Mouse (Mus musculus) forebrain, embryonic 11.5 days (tissue): ENCODE data around the gene Gm20683. TPM values are rescaled to one million over a fixed set of nuclear protein-coding genes. Genes with fewer than 3 reads are reported as not detected.

Experiments used
- ATAC-seq: fragments of 200-750 bp; cut with Nextera tagmentation; replicated peaks from 2 replicates; pipeline ENCODE4 v1.8.0; 2017; ENCODE audit warnings: moderate TSS enrichment; ENCODE audit not compliant: low FRiP score
- DNase-seq: peaks from one replicate; pipeline ENCODE4 v3.0.0-alpha.2; 2017; ENCODE audit warnings: low spot score
- H3K27ac ChIP-seq: fragments of 300-500 bp; sonication (generic); 2 replicates; pipeline ENCODE4 v1.5.1; 2014; ENCODE audit warnings: low read depth, low read length
- H3K27me3 ChIP-seq: fragments of 300-500 bp; sonication (generic); 2 replicates; pipeline ENCODE4 v1.6.1; 2014; ENCODE audit warnings: mild to moderate bottlenecking, low read length, mixed read lengths; ENCODE audit not compliant: control insufficient read depth, insufficient read depth
- H3K36me3 ChIP-seq: fragments of 300-500 bp; sonication (generic); 2 replicates; pipeline ENCODE4 v1.6.1; 2014; ENCODE audit warnings: mild to moderate bottlenecking, low read length, moderate library complexity, mixed read lengths; ENCODE audit not compliant: control insufficient read depth, insufficient read depth
- H3K4me1 ChIP-seq: fragments of 300-500 bp; sonication (generic); replicated peaks from 2 replicates; pipeline ENCODE4 v1.6.1; 2014; ENCODE audit warnings: low read length, mixed read lengths; ENCODE audit not compliant: control insufficient read depth, insufficient read depth
- H3K4me2 ChIP-seq: fragments of 300-500 bp; sonication (generic); 2 replicates; pipeline ENCODE4 v1.6.1; 2014; ENCODE audit warnings: low read depth, mild to moderate bottlenecking, low read length, moderate library complexity, mixed read lengths; ENCODE audit not compliant: severe bottlenecking
- H3K4me3 ChIP-seq: fragments of 300-500 bp; sonication (generic); 2 replicates; pipeline ENCODE4 v1.5.1; 2014; ENCODE audit warnings: low read depth, low read length
- H3K9ac ChIP-seq: fragments of 300-500 bp; sonication (generic); 2 replicates; pipeline ENCODE4 v1.6.1; 2014; ENCODE audit warnings: low read length
- H3K9me3 ChIP-seq: fragments of 300-500 bp; sonication (generic); 2 replicates; pipeline ENCODE4 v1.6.1; 2016; ENCODE audit warnings: low read length, mixed read lengths; ENCODE audit not compliant: control insufficient read depth
- WGBS: fragments of 180-500 bp; shearing (Covaris S2); extraction: QIAGEN DNeasy Blood & Tissue Kit; methylation state at CpG from one replicate; pipeline ENCODE4 v1.1.7; 2014; 5-methylcytosine and 5-hydroxymethylcytosine counted together
- polyA plus RNA-seq: library from polyadenylated mRNA; unstranded; fragments of >200 nt; fragmentation: Nextera tagmentation; extraction: Ambion mirVana; gene quantifications from 2 replicates; pipeline ENCODE4 v1.2.1, GENCODE M21; 2014

The Gm20683 gene
- polyA plus RNA-seq, 1 experiment from 2014 or later, result 1.9 TPM

DNA sequence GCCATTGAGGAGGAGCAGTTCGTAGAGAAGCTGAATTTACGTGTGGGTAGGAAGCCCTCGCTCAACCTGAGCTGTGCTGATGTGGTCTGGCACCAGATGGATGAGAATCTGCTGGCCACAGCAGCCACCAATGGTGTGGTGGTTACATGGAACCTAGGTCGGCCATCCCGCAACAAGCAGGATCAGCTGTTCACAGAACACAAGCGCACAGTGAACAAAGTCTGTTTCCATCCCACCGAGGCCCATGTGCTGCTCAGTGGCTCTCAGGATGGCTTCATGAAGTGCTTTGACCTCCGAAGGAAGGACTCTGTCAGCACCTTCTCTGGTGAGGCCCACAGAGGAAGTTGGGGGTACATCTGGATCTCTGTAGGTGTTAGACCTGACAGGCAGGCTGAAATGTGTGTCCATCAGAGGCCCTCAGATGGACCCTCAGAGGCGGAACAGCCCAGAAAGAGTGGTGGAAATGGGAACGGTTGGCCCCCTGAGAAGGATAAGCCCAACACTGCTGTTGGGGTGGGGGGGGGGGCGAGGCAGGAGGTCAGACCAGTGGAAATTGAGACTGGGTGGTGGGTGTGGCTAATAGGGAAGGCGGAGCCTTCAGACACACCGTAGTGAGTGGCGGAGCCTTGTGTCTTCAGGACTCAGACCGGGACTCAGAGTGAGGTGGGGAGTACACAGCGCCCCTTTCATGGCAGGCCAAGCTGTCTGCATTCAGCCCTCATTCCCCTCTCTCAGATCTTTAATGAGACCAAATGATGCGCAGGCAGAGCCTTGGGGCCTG is 17.0 kb downstream of the Gm20683 start:
- peaks cover 9% of the 10 kb centered on the region for H3K27me3 ChIP-seq
- no peak overlapping the region for H3K27ac ChIP-seq
- H3K9ac ChIP-seq, result peak overlapping the region; percentile 60
- DNase-seq, result no peak
- peaks cover 17% of the 10 kb centered on the region for H3K4me1 ChIP-seq
- no peaks in the 10 kb centered on the region; the same call in 1 of the 2 replicates for H3K36me3 ChIP-seq
- H3K4me3 ChIP-seq, result peak overlapping the region; percentile 54
- no peak for ATAC-seq
- H3K4me2 ChIP-seq, result peak overlapping the region; percentile 60
- 74% methylated on average over 16 of the region's 17 CpGs for WGBS
- H3K9me3 ChIP-seq, result no peaks in the 10 kb centered on the region

DNA sequence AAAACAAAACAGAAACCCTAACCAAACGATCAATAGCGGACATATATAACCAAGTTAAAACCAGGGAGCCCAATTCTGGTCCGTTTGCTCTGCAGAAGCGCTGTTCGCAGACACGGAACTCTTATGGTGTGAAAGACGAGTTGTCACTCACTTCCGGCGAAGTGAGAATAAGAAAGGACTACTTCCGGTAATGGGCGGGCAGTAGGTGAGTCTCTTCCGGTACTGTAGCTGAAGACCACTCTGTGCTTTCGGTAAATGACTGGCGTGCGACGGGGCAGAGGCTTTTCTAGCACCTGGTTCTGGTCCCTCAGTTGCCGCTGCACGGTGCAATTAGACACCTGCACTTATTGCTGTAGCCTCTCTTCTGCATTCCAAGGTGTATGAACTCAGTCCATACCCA is 18.1 kb downstream of the Gm20683 start, which contains the start of gene Wdr24:
TSS of gene Wdr24 (plus strand) at position 176 of the 400 bp plus-strand sequence.
- Histone ChIP-seq H3K9ac (peak within 1 kb of the TSS; percentile 60), H3K36me3 (no peaks in the 10 kb centered on the region; the same call in 1 of the 2 replicates), H3K4me2 (peak within 1 kb of the TSS; percentile 60), H3K9me3 (no peaks in the 10 kb centered on the region), H3K4me1 (peaks cover 17% of the 10 kb centered on the region), H3K27ac (no peak within 1 kb of the TSS), H3K4me3 (peak within 1 kb of the TSS; percentile 54), H3K27me3 (peaks cover 12% of the 10 kb centered on the region)
- 1% methylated on average over 18 of the region's 18 CpGs for WGBS
- ATAC-seq (peak; percentile 72), DNase-seq (peak; percentile 78)

DNA sequence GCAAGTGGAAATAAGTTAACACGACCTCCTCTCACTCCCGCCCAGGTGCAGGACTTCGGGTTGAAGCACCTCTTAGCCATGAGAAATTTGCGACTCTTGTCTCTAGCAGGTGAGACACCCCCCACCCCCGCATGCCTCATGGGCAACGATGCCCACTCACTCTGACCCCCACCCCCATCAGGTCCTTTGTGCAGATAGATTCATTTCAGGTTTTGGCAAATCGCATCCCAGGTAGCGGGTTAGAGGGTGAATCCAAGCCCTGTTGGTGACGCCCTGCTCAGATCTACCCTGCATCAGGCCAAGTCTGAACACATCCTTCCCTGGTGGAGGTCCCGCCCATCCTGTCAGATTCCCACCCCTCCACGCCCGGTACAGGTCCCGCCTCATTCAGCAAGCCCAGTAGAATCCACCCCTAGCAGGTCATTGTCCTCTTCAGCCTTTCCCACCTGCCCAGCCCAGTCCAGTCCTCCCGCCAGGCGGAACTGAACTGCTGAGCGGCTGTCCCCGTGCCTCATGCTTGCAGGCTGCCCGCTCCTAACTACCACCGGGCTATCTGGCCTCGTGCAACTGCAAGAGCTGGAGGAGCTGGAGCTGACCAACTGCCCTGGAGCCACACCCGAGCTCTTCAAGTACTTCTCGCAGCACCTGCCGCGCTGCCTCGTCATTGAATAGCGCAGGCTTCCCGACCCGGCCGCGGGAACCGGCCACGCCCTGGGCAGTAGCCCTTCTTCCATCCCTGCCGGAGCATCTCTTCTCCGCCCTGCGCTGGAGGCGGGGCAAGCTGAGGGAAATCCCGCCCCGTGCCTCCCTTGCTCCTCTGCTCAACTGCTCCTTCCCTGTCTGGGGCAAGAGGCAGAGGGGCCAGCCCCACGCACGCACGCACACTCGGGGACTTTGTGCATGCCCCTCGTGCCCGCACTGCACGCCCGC is 22.4 kb downstream of the Gm20683 start:
- DNase-seq (peak; percentile 60), ATAC-seq (no peak)
- Histone ChIP-seq H3K4me2 (peak overlapping the region; percentile 37), H3K36me3 (no peaks in the 10 kb centered on the region), H3K9me3 (no peaks in the 10 kb centered on the region), H3K4me1 (peaks cover 7% of the 10 kb centered on the region; the same call in 1 of the 2 replicates), H3K4me3 (peak overlapping the region; percentile 13; the same call in 1 of the 2 replicates), H3K27me3 (peaks cover 14% of the 10 kb centered on the region), H3K9ac (peak overlapping the region; percentile 33; the same call in 1 of the 2 replicates), H3K27ac (no peak overlapping the region)
- 7% methylated on average over 46 of the region's 46 CpGs for WGBS

DNA sequence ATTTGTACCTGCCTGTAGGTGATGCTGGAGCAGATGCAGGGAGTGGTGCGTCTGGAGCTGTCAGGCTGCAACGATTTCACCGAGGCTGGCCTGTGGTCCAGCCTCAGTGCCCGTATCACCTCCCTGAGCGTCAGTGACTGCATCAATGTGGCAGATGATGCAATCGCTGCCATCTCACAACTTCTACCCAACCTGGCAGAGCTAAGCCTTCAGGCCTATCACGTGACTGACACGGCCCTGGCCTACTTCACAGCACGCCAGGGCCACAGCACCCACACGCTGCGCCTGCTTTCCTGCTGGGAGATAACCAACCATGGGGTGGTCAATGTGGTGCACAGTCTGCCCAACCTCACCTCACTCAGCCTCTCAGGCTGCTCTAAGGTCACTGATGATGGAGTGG is 23.9 kb downstream of the Gm20683 start:
- Histone ChIP-seq H3K27me3 (peaks cover 14% of the 10 kb centered on the region), H3K4me3 (no peak overlapping the region)
- peak; percentile 52 for DNase-seq

DNA sequence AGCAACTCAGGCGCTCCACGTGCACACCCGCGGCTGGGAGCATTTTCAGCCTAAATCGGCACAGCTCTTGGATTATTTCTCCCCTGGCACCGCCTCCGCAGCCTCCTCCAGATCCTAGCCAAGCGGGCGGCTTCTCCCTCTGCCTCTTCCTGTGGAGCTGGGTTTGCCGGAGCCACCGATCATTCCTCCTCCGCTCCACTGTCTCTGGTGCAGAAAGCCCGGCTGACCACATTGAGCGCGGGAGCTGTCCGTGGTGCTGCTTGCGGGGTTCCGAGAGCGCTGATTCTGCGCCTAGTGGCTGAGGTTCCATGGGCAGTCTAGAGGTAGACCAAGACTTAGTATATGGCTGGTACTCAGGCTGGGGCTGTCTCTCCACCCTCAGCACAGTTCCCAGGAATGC is 28.1 kb downstream of the Gm20683 start:
- Histone ChIP-seq H3K27me3 (peaks cover 2% of the 10 kb centered on the region), H3K27ac (no peak overlapping the region), H3K36me3 (no peaks in the 10 kb centered on the region), H3K4me3 (no peak overlapping the region), H3K4me1 (peaks cover 9% of the 10 kb centered on the region), H3K4me2 (no peak overlapping the region), H3K9me3 (no peaks in the 10 kb centered on the region), H3K9ac (0 out of 2 replicates have a peak overlapping the region, but pooled peaks have one; percentile 13)
- 3% methylated on average over 20 of the region's 20 CpGs for WGBS
- ATAC-seq (no peak), DNase-seq (peak; percentile 92)

More for the DNA sequence above, 23.9 kb downstream of the Gm20683 start:
- Histone ChIP-seq H3K4me1 (peaks cover 6% of the 10 kb centered on the region; the same call in 1 of the 2 replicates), H3K9me3 (no peaks in the 10 kb centered on the region), H3K36me3 (no peaks in the 10 kb centered on the region), H3K9ac (no peak overlapping the region), H3K4me2 (no peak overlapping the region), H3K27ac (no peak overlapping the region)
- 89% methylated on average over 11 of the region's 11 CpGs for WGBS
- no peak for ATAC-seq

DNA sequence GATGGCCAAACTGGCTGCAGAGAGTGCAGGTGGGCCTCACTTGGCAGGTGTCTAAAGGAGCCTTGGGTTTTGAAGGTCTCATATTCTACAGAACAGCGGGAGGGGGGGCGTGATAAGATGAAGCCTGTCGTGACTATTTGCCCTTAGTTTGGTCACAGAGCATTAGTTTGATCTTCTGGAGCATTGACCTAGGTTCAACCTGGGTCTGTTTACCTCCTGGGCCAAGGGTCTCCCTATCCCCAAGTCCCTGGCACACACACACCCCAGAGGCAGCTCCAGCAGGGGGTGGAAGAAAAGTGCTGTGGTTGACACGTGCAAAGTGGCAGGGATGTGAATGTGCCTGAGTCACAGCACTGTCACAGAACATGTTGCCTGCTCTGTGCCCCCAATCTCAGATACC is 30.7 kb downstream of the Gm20683 start:
- 82% methylated on average over 4 of the region's 4 CpGs for WGBS
- peaks cover 9% of the 10 kb centered on the region for H3K4me1 ChIP-seq
- no peak for ATAC-seq
- H3K27ac ChIP-seq, result no peak overlapping the region
- H3K27me3 ChIP-seq, result no peaks in the 10 kb centered on the region
- H3K36me3 ChIP-seq, result no peaks in the 10 kb centered on the region
- H3K9ac ChIP-seq, result no peak overlapping the region
- no peak overlapping the region for H3K4me2 ChIP-seq
- H3K4me3 ChIP-seq, result no peak overlapping the region
- no peaks in the 10 kb centered on the region for H3K9me3 ChIP-seq
- peak; percentile 47 for DNase-seq

DNA sequence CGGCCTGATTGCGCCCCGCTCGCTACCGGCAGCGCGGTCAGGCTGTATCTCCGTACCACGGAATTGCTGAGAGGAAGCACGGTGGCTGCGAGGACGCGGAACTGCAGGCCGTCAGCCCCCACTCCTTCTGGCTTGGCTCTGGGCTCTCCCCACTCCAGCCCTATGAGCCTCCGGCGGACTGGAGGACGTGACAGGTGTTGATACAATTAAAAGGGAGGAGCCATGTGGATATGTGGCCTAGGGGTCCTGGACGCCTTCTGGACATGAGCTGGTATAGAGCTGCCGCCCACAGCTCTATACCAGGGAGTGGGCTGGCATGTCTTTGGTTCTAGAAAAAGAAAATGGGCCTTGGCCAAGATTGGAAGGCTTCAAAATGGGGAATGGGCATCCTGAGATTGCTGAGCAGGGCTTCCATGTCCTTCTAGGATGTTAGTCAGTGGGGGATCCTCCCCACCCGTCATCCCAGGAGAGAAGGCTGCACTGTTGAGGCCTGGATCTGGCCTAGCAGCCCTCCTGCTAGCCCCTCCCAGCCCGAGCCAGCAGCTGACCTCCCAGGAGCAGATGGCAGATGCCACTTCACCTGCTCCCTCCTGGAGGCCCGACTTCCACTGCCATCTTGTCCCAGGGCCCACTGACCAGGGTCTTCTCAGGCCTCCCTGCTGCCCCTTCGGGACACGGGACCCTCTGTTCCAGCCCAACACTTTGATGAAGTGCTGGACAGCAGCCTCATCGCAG is 31.8 kb downstream of the Gm20683 start:
- no peaks in the 10 kb centered on the region for H3K27me3 ChIP-seq
- 8% methylated on average over 25 of the region's 25 CpGs for WGBS
- peak overlapping the region; percentile 89 for H3K27ac ChIP-seq
- H3K4me2 ChIP-seq, result peak overlapping the region; percentile 85
- H3K4me3 ChIP-seq, result peak overlapping the region; percentile 81
- peaks cover 9% of the 10 kb centered on the region for H3K4me1 ChIP-seq
- peak overlapping the region; percentile 95 for H3K9ac ChIP-seq
- H3K9me3 ChIP-seq, result no peaks in the 10 kb centered on the region
- ATAC-seq, result peak; percentile 58
- no peaks in the 10 kb centered on the region for H3K36me3 ChIP-seq
- DNase-seq, result peak; percentile 64
